Mouse (Mus musculus): ENCODE measurements around the gene Dnph1. TPM values are rescaled to one million over a fixed set of nuclear protein-coding genes. Genes with fewer than 3 reads are reported as not detected.
"Not testable (repeated sequence)": the region's sequence is repeated elsewhere in the genome, so short reads cannot be mapped to it uniquely, and the experiment has no call there.

Dnph1 gene
- polyA plus RNA-seq, 2 experiments = 14.0 to 20.0 TPM

GRCm38 (mm10) chr17:46495486-46495885, 1.0 kb upstream of the Dnph1 start:
- H3K4me2 ChIP-seq (ENCODE audit: low read depth) = no peak overlapping the region
- ATAC-seq (ENCODE audit: insufficient read depth) (no peak), DNase-seq (ENCODE audit: low read depth in 3 of 3, low spot score in 3 of 3) (no peak)
- WGBS (ENCODE audit: insufficient replicate concordance) = 73% methylated on average over 5 of the region's 5 CpGs
- no peak overlapping the region for H3K9ac ChIP-seq (replicated peaks)
- H3K27me3 ChIP-seq (ENCODE audit: control insufficient read depth, insufficient read depth, low read length) = no peaks in the 10 kb centered on the region; the same call in 1 of the 2 replicates
- no peak overlapping the region for H3K27ac ChIP-seq
- no peaks in the 10 kb centered on the region for H3K36me3 ChIP-seq (replicated peaks; ENCODE audit: control insufficient read depth, insufficient read depth, low read depth)
- peaks cover 3 to 5% of the 10 kb centered on the region in 2 experiments; a peak in 2 of 4 replicates for H3K4me1 ChIP-seq (replicated peaks; ENCODE audit: control insufficient read depth in 2 of 2, insufficient read depth in 2 of 2, low read length in 1 of 2)
- no peaks in the 10 kb centered on the region for H3K9me3 ChIP-seq (ENCODE audit: control insufficient read depth, low read length)
- H3K4me3 ChIP-seq (ENCODE audit: insufficient read depth in 1 of 2, low read depth in 2 of 2, low read length in 2 of 2) = no peak overlapping the region
- no peak for TF ChIP-seq EP300 (IDR thresholded peaks at IDR 0.05; ENCODE audit: low read depth)
- no peak for TF ChIP-seq CTCF (IDR thresholded peaks at IDR 0.05; ENCODE audit: low read depth)

- H3K36me3 ChIP-seq (replicated peaks; ENCODE audit: control insufficient read depth, insufficient read depth, low read depth); H3K9me3 ChIP-seq (ENCODE audit: control insufficient read depth, low read length); DNase-seq (ENCODE audit: low read depth in 3 of 3, low spot score in 3 of 3); H3K4me1 ChIP-seq (replicated peaks; ENCODE audit: control insufficient read depth in 2 of 2, insufficient read depth in 2 of 2, low read length in 1 of 2); H3K27ac ChIP-seq; H3K9ac ChIP-seq (replicated peaks); H3K4me3 ChIP-seq (ENCODE audit: insufficient read depth in 1 of 2, low read depth in 2 of 2, low read length in 2 of 2); H3K27me3 ChIP-seq (ENCODE audit: control insufficient read depth, insufficient read depth, low read length): not testable (repeated sequence)
- ATAC-seq (ENCODE audit: insufficient read depth) = peak; percentile 55; the same call in 1 of the 2 replicates
- H3K4me2 ChIP-seq (ENCODE audit: low read depth) = peak overlapping the region; percentile 73
Measured at GRCm38 (mm10) chr17:46496081-46496480, 430 bp upstream of the Dnph1 start.

GRCm38 (mm10) chr17:46497956-46498355, 1.4 kb downstream of the Dnph1 start:
- H3K27ac ChIP-seq = no peak overlapping the region
- no peak overlapping the region for H3K9ac ChIP-seq (replicated peaks)
- H3K4me1 ChIP-seq (replicated peaks; ENCODE audit: control insufficient read depth in 2 of 2, insufficient read depth in 2 of 2, low read length in 1 of 2) = peaks cover 3 to 5% of the 10 kb centered on the region in 2 experiments; a peak in 2 of 4 replicates
- DNase-seq (ENCODE audit: low read depth in 3 of 3, low spot score in 3 of 3) (no peak), ATAC-seq (ENCODE audit: insufficient read depth) (no peak)
- H3K36me3 ChIP-seq (replicated peaks; ENCODE audit: control insufficient read depth, insufficient read depth, low read depth) = no peaks in the 10 kb centered on the region
- H3K9me3 ChIP-seq (ENCODE audit: control insufficient read depth, low read length) = no peaks in the 10 kb centered on the region
- H3K4me2 ChIP-seq (ENCODE audit: low read depth) = peak overlapping the region; percentile 73; the same call in 1 of the 2 replicates
- WGBS (ENCODE audit: insufficient replicate concordance) = 76% methylated on average over 8 of the region's 8 CpGs
- TF ChIP-seq CTCF (IDR thresholded peaks at IDR 0.05; ENCODE audit: low read depth) (no peak), EP300 (IDR thresholded peaks at IDR 0.05; ENCODE audit: low read depth) (no peak)
- no peaks in the 10 kb centered on the region; the same call in 1 of the 2 replicates for H3K27me3 ChIP-seq (ENCODE audit: control insufficient read depth, insufficient read depth, low read length)
- no peak overlapping the region for H3K4me3 ChIP-seq (ENCODE audit: insufficient read depth in 1 of 2, low read depth in 2 of 2, low read length in 2 of 2)

- H3K4me1 ChIP-seq (replicated peaks; ENCODE audit: control insufficient read depth in 2 of 2, insufficient read depth in 2 of 2, low read length in 1 of 2) = no peaks in the 10 kb centered on the region
- 61% methylated on average over 2 of the region's 2 CpGs for WGBS (ENCODE audit: insufficient replicate concordance)
- no peak for TF ChIP-seq EP300 (IDR thresholded peaks at IDR 0.05; ENCODE audit: low read depth)
- no peak for TF ChIP-seq CTCF (IDR thresholded peaks at IDR 0.05; ENCODE audit: low read depth)
- no peaks in the 10 kb centered on the region for H3K9me3 ChIP-seq (ENCODE audit: control insufficient read depth, low read length)
- H3K4me3 ChIP-seq (ENCODE audit: insufficient read depth in 1 of 2, low read depth in 2 of 2, low read length in 2 of 2) = no peak overlapping the region
- ATAC-seq (ENCODE audit: insufficient read depth) = no peak
- no peak overlapping the region for H3K27ac ChIP-seq
- H3K27me3 ChIP-seq (ENCODE audit: control insufficient read depth, insufficient read depth, low read length) = no peaks in the 10 kb centered on the region
- DNase-seq (ENCODE audit: low read depth in 3 of 3, low spot score in 3 of 3) = no peak
- H3K4me2 ChIP-seq (ENCODE audit: low read depth) = no peak overlapping the region
- no peaks in the 10 kb centered on the region for H3K36me3 ChIP-seq (replicated peaks; ENCODE audit: control insufficient read depth, insufficient read depth, low read depth)
- no peak overlapping the region for H3K9ac ChIP-seq (replicated peaks)
Measured at GRCm38 (mm10) chr17:46502775-46503174, 6.3 kb downstream of the Dnph1 start.

GRCm38 (mm10) chr17:46503847-46504638, 7.5 kb downstream of the Dnph1 start:
- Histone ChIP-seq H3K4me3 (ENCODE audit: insufficient read depth in 1 of 2, low read depth in 2 of 2, low read length in 2 of 2) (no peak overlapping the region), H3K9ac (replicated peaks) (no peak overlapping the region), H3K4me2 (ENCODE audit: low read depth) (no peak overlapping the region), H3K9me3 (ENCODE audit: control insufficient read depth, low read length) (no peaks in the 10 kb centered on the region), H3K36me3 (replicated peaks; ENCODE audit: control insufficient read depth, insufficient read depth, low read depth) (no peaks in the 10 kb centered on the region), H3K4me1 (replicated peaks; ENCODE audit: control insufficient read depth in 2 of 2, insufficient read depth in 2 of 2, low read length in 1 of 2) (no peaks in the 10 kb centered on the region), H3K27me3 (ENCODE audit: control insufficient read depth, insufficient read depth, low read length) (no peaks in the 10 kb centered on the region), H3K27ac (no peak overlapping the region)
- no peak for TF ChIP-seq CTCF (IDR thresholded peaks at IDR 0.05; ENCODE audit: low read depth)
- no peak for TF ChIP-seq EP300 (IDR thresholded peaks at IDR 0.05; ENCODE audit: low read depth)
- DNase-seq (ENCODE audit: low read depth in 3 of 3, low spot score in 3 of 3) (no peak), ATAC-seq (ENCODE audit: insufficient read depth) (no peak)
- 58% methylated on average over 14 of the region's 14 CpGs for WGBS (ENCODE audit: insufficient replicate concordance)
